Mouse (Mus musculus) ES-E14 (cell line): ENCODE data around the gene Kpna7. TPM values are rescaled to one million over a fixed set of nuclear protein-coding genes. Genes with fewer than 3 reads are reported as not detected.
A peak's percentile ranks its signal among the peaks of the same experiment; 100 is the strongest.

Experiments
- DNase-seq: peaks from one replicate; pipeline ENCODE4 v3.0.0-alpha.2; 2013; ENCODE audit warnings: low read depth, low spot score
- H3K27ac ChIP-seq: 2 replicates; pipeline ENCODE4 v1.5.1; 2012; ENCODE audit warnings: low read depth, mild to moderate bottlenecking, low read length, moderate library complexity, mixed read lengths; ENCODE audit not compliant: poor library complexity, insufficient read depth, severe bottlenecking
- H3K36me3 ChIP-seq: 2 replicates; pipeline ENCODE4 v1.6.1; 2012; ENCODE audit warnings: mild to moderate bottlenecking, low read length, moderate library complexity, mixed read lengths; ENCODE audit not compliant: control insufficient read depth, poor library complexity, insufficient read depth, severe bottlenecking
- H3K4me1 ChIP-seq, 2 experiments: fragments of 150-350 bp in 1 of 2; sonication (generic) in 1 of 2; 2 replicates each; pipeline ENCODE4 v1.6.1; 2012; ENCODE audit warnings: low read length in 2 of 2, mild to moderate bottlenecking in 1 of 2, mixed read lengths in 1 of 2; ENCODE audit not compliant: control insufficient read depth in 2 of 2, insufficient read depth in 2 of 2, poor library complexity in 1 of 2
- H3K4me3 ChIP-seq, 2 experiments: fragments of 150-350 bp in 1 of 2; sonication (generic) in 1 of 2; 2 replicates each; pipeline ENCODE4 v1.5.1; 2012; ENCODE audit warnings: low read length in 2 of 2, low read depth in 1 of 2, mild to moderate bottlenecking in 1 of 2, mixed read lengths in 1 of 2; ENCODE audit not compliant: insufficient read depth in 1 of 2, poor library complexity in 1 of 2, severe bottlenecking in 1 of 2
- H3K9ac ChIP-seq: 2 replicates; pipeline ENCODE4 v1.6.1; 2012; ENCODE audit warnings: low read depth, mild to moderate bottlenecking, low read length, mixed read lengths; ENCODE audit not compliant: poor library complexity, insufficient read depth, severe bottlenecking
- H3K9me3 ChIP-seq: fragments of 150-350 bp; sonication (generic); 2 replicates; pipeline ENCODE4 v1.6.1; 2012; ENCODE audit warnings: low read depth, mild to moderate bottlenecking, low read length; ENCODE audit not compliant: control insufficient read depth, insufficient read depth
- CHD2 ChIP-seq: IDR thresholded peaks from 2 replicates; pipeline ENCODE4 v1.6.1; 2014; ENCODE audit warnings: mild to moderate bottlenecking, low read depth, low read length, inconsistent platforms
- HCFC1 ChIP-seq: IDR thresholded peaks from 2 replicates; pipeline ENCODE4 v1.6.1; 2012; ENCODE audit warnings: low read length, inconsistent platforms, borderline replicate concordance; ENCODE audit not compliant: insufficient read depth
- MAFK ChIP-seq: IDR thresholded peaks from 2 replicates; pipeline ENCODE4 v1.6.1; 2014; ENCODE audit warnings: mild to moderate bottlenecking, low read depth, low read length, inconsistent platforms; ENCODE audit not compliant: insufficient read depth
- ZC3H11A ChIP-seq: IDR thresholded peaks from 2 replicates; pipeline ENCODE4 v1.6.1; 2012; ENCODE audit warnings: low read depth, mild to moderate bottlenecking, inconsistent platforms, low read length, borderline replicate concordance
- ZNF384 ChIP-seq: IDR thresholded peaks from 2 replicates; pipeline ENCODE4 v1.6.1; 2012; ENCODE audit warnings: low read depth, low read length, inconsistent platforms
- in situ Hi-C, 2 experiments: fragments of 600-800 bp; cut with MboI; formaldehyde crosslinking; loops; one replicate each; pipeline ENCODE4 v1.15.1; 2025; ENCODE audit warnings: low sequenced_read_pairs in 2 of 2, inconsistent platforms in 1 of 2; ENCODE audit not compliant: unreplicated experiment in 2 of 2
- total RNA-seq: library from RNA; depleted of rRNA; stranded (reverse); fragments of 300-350 nt; gene quantifications from 2 replicates; pipeline ENCODE4 v1.2.3, GENCODE M21; 2012

Gene Kpna7
- total RNA-seq, 1 experiment, result 0.58 TPM

DNA sequence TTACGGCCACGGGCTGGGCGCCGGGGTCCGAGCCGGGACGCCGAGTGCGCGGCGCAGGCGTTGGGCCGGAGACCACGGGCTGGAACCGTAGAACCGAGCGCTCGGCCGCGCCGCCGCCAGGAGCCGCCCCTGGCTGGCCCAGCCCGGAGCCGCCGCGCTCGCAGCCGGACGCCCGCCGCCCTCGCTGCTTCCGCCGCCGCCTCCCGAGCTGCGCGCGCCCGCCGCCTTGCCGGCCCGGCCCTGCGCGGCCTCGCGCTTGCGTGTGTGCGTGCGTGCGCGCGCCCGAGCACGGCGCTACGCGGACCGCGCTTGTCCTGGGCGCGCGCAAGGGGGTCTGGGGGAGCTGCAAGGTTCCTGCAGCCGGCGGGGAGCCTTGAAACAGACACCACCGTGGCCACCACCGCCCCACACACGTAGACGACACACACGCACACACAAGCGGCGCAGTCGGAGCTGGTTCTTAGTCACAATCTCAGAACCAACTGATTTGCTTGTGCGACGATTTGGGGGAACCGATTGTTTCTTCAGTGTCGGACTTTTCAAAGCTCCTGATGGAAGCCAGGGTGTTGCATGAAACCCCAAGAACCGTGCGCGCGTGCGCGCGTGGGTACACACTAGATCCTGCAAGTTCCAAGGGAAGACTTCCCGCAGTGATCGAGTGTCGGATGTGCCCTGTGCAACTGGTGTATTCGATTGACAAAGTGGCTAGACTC, 118.0 kb downstream of the Kpna7 start, which contains the start of gene Smurf1:
Gene Smurf1, minus strand, starts transcription at position 209 of the 713 bp plus-strand sequence.
- peak within 1 kb of the TSS; percentile 91 for H3K9ac ChIP-seq
- TF ChIP-seq ZNF384, result no peak
- TF ChIP-seq CHD2, result no peak
- no peak for TF ChIP-seq ZC3H11A
- TF ChIP-seq HCFC1, result no peak
- no peak for TF ChIP-seq MAFK
- H3K4me1 ChIP-seq, result peaks cover 2 to 14% of the 10 kb centered on the region in 2 experiments; a peak in 3 of 4 replicates
- in situ Hi-C loops, result no loop called here
- H3K36me3 ChIP-seq, result no peaks in the 10 kb centered on the region
- H3K9me3 ChIP-seq, result no peaks in the 10 kb centered on the region
- peak within 1 kb of the TSS; percentile 78 to 89 for H3K4me3 ChIP-seq
- DNase-seq, result peak; percentile 75
- H3K27ac ChIP-seq, result peak within 1 kb of the TSS; percentile 78

DNA sequence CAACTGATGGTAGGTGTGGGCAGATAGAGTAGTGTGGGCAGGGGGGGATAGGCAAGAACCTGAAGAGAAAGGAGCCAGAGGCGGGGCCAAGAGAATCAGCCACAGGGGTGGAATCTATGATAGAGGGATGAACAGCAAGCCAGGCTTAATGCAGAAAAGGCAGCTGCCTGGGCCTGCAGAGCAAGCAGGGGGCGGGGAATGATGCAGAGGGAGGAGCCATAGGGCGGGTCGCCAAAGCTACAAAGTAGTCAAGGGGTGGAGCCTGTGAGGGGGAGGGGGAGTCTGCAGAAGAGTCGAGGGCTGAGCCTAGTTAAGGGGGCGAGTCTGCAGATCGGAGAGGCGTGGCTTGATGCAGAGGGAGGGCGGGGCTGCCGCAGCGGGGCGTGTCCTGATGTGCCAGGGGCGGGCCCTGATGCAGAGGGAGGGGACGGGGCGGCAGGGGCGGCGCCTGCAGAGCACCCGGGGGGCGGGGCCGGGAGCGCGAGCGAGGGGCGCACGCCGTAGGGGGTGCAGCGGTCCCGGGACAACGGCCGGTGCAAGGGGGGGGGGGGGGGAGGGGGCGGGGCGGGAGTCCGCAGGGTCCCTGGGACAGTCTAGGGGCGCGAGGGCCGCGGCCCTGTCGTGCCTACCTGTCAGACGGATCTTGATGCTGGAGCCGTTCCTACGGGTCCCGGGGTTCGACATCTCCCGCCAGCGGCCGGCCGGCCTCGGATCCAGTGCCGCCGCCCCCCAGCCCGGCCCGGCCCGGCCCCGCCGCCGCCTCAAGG, 118.8 kb downstream of the Kpna7 start:
- H3K4me1 ChIP-seq, result peaks cover 2 to 14% of the 10 kb centered on the region in 2 experiments; a peak in 3 of 4 replicates
- no peaks in the 10 kb centered on the region for H3K9me3 ChIP-seq
- peak overlapping the region; percentile 78 for H3K27ac ChIP-seq
- peak overlapping the region; percentile 91 for H3K9ac ChIP-seq
- TF ChIP-seq ZC3H11A, result no peak
- no peak for TF ChIP-seq CHD2
- TF ChIP-seq ZNF384, result no peak
- no peak for TF ChIP-seq HCFC1
- no peak for TF ChIP-seq MAFK
- peak overlapping the region; percentile 76 to 89 for H3K4me3 ChIP-seq
- DNase-seq, result peak; percentile 98
- in situ Hi-C loops, result no loop called here
- no peaks in the 10 kb centered on the region for H3K36me3 ChIP-seq

DNA sequence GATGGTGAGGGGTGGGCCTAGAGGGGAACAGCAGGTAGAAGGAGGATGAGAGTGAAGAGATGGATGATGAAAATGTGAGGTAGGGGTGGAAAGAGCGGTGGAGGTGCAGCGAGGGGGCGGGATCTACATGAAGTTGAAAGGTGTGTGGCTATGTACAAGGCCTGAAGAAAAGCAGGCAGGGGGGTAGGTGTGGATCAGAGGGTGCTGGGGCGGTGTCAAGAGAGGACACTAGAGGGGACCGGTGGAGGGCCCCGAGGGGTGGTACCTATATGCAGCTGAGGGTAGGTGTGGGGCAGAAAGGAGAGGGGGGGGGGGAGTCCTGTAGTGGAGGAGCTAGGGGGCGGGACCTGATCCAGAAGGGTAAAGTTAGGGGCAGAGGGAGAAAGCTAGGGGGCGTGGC, 119.4 kb downstream of the Kpna7 start:
- TF ChIP-seq ZNF384, result no peak
- H3K9me3 ChIP-seq, result no peaks in the 10 kb centered on the region
- peak overlapping the region; percentile 14; the same call in 1 of the 2 replicates for H3K27ac ChIP-seq
- in situ Hi-C loops, result no loop called here
- H3K4me1 ChIP-seq, result peaks cover 2 to 14% of the 10 kb centered on the region in 2 experiments; a peak in 3 of 4 replicates
- no peak for DNase-seq
- peak overlapping the region; percentile 24 to 25 for H3K4me3 ChIP-seq
- H3K9ac ChIP-seq, result no peak overlapping the region
- H3K36me3 ChIP-seq, result no peaks in the 10 kb centered on the region

DNA sequence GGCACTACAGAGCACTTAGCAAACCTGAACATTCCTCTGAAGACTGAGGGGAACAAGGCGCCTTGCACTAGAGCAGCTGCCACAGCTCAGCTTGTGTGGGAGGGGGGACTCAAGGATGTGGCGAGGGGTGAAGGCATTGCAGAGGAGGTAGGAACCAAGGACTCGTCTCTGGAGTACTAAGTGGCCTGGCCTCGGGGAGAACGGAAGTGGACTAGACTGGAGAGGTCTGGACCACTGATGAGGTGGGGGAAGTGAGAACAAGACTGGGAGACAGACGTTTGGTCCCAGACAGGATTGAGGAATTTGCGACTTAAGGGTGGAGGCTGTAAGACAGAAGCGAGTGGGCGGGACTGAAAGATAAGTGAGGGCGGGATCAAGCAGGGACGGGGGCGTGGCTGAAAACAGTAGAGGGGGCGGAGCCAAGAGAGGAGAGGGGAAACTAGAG, 120.0 kb downstream of the Kpna7 start:
- Histone ChIP-seq H3K9me3 (no peaks in the 10 kb centered on the region), H3K27ac (no peak overlapping the region), H3K4me1 (peaks cover 2 to 14% of the 10 kb centered on the region in 2 experiments; a peak in 3 of 4 replicates), H3K4me3 (peak overlapping the region; percentile 1 to 25; a peak in 3 of 4 replicates), H3K36me3 (no peaks in the 10 kb centered on the region), H3K9ac (peak overlapping the region; percentile 2; the same call in 1 of the 2 replicates)
- DNase-seq, result peak; percentile 89
- no peak for TF ChIP-seq HCFC1
- TF ChIP-seq ZC3H11A, result no peak
- no peak for TF ChIP-seq ZNF384
- TF ChIP-seq CHD2, result no peak
- TF ChIP-seq MAFK, result no peak
- in situ Hi-C loops, result no loop called here
